Mouse (Mus musculus) heart, embryonic 12.5 days (tissue): Measurements from ENCODE around the gene Whrn. TPM values are rescaled to one million over a fixed set of nuclear protein-coding genes. Genes with fewer than 3 reads are reported as not detected.
A peak's percentile ranks its signal among the peaks of the same experiment; 100 is the strongest.

Experiments used
- ATAC-seq: fragments of 200-750 bp; cut with Nextera tagmentation; 2 replicates; pipeline ENCODE4 v1.8.0; 2017; ENCODE audit warnings: moderate TSS enrichment, moderate library complexity; ENCODE audit not compliant: insufficient number of reproducible peaks, low FRiP score
- H3K27ac ChIP-seq: fragments of 300-500 bp; sonication (generic); 2 replicates; pipeline ENCODE4 v1.5.1; 2016; ENCODE audit warnings: mild to moderate bottlenecking, moderate library complexity; ENCODE audit not compliant: poor library complexity, severe bottlenecking
- H3K27me3 ChIP-seq: fragments of 300-500 bp; sonication (generic); replicated peaks from 2 replicates; pipeline ENCODE4 v1.6.1; 2016; ENCODE audit warnings: mild to moderate bottlenecking, moderate library complexity
- H3K36me3 ChIP-seq: fragments of 300-500 bp; sonication (generic); 2 replicates; pipeline ENCODE4 v1.6.1; 2016; ENCODE audit warnings: mild to moderate bottlenecking, moderate library complexity
- H3K4me1 ChIP-seq: fragments of 300-500 bp; sonication (generic); replicated peaks from 2 replicates; pipeline ENCODE4 v1.6.1; 2016; ENCODE audit warnings: mild to moderate bottlenecking
- H3K4me2 ChIP-seq: fragments of 300-500 bp; sonication (generic); 2 replicates; pipeline ENCODE4 v1.6.1; 2016; ENCODE audit warnings: mild to moderate bottlenecking, moderate library complexity
- H3K4me3 ChIP-seq: fragments of 300-500 bp; sonication (generic); 2 replicates; pipeline ENCODE4 v1.5.1; 2016; ENCODE audit warnings: mild to moderate bottlenecking
- H3K9ac ChIP-seq: fragments of 300-500 bp; sonication (generic); 2 replicates; pipeline ENCODE4 v1.6.1; 2016; ENCODE audit warnings: mild to moderate bottlenecking, moderate library complexity
- H3K9me3 ChIP-seq: fragments of 300-500 bp; sonication (generic); replicated peaks from 2 replicates; pipeline ENCODE4 v1.6.1; 2016; ENCODE audit warnings: mild to moderate bottlenecking, moderate library complexity
- WGBS: fragments of 180-500 bp; shearing (Covaris S2); methylation state at CpG from one replicate; pipeline ENCODE4 v1.1.7; 2016; 5-methylcytosine and 5-hydroxymethylcytosine counted together
- polyA plus RNA-seq: library from polyadenylated mRNA; unstranded; fragments of >200 nt; fragmentation: Nextera tagmentation; extraction: Ambion mirVana; gene quantifications from 2 replicates; pipeline ENCODE4 v1.2.1, GENCODE M21; 2016

Gene Whrn
- polyA plus RNA-seq, 1 experiment from 2014 or later: 4.7 TPM

- no peaks in the 10 kb centered on the region for H3K27me3 ChIP-seq
- no peak overlapping the region for H3K27ac ChIP-seq
- H3K9ac ChIP-seq: no peak overlapping the region
- no peak overlapping the region for H3K4me3 ChIP-seq
- peaks cover 27% of the 10 kb centered on the region for H3K4me1 ChIP-seq
- no peaks in the 10 kb centered on the region for H3K36me3 ChIP-seq
- 82% methylated on average over 6 of the region's 6 CpGs for WGBS
- no peak for ATAC-seq
- no peak overlapping the region for H3K4me2 ChIP-seq
- H3K9me3 ChIP-seq: no peaks in the 10 kb centered on the region
These were observed 18.9 kb downstream of the Whrn start for GRCm38 (mm10) chr4:63476891-63477290.

GRCm38 (mm10) chr4:63475208-63475607 is 20.6 kb downstream of the Whrn start:
- 49% methylated on average over 3 of the region's 3 CpGs for WGBS
- Histone ChIP-seq H3K36me3 (no peaks in the 10 kb centered on the region), H3K4me1 (peaks cover 19% of the 10 kb centered on the region), H3K4me2 (no peak overlapping the region), H3K27ac (no peak overlapping the region), H3K9me3 (no peaks in the 10 kb centered on the region), H3K4me3 (no peak overlapping the region), H3K27me3 (0 out of 2 replicates have a peak, but pooled peaks cover 3% of the 10 kb centered on the region), H3K9ac (no peak overlapping the region)
- no peak for ATAC-seq

- Histone ChIP-seq H3K36me3 (no peaks in the 10 kb centered on the region), H3K9me3 (no peaks in the 10 kb centered on the region), H3K4me1 (peaks cover 18% of the 10 kb centered on the region), H3K27me3 (0 out of 2 replicates have a peak, but pooled peaks cover 3% of the 10 kb centered on the region), H3K4me3 (no peak overlapping the region), H3K4me2 (no peak overlapping the region), H3K9ac (no peak overlapping the region), H3K27ac (no peak overlapping the region)
- no peak for ATAC-seq
- WGBS: 39% methylated on average over 2 of the region's 2 CpGs
These were observed 21.4 kb downstream of the Whrn start for GRCm38 (mm10) chr4:63474439-63474838.

- Histone ChIP-seq H3K27me3 (0 out of 2 replicates have a peak, but pooled peaks cover 3% of the 10 kb centered on the region), H3K4me1 (peaks cover 23% of the 10 kb centered on the region), H3K4me3 (no peak overlapping the region), H3K4me2 (peak overlapping the region; percentile 47), H3K36me3 (0 out of 2 replicates have a peak, but pooled peaks cover 2% of the 10 kb centered on the region), H3K9ac (peak overlapping the region; percentile 37; the same call in 1 of the 2 replicates), H3K9me3 (peaks cover 3% of the 10 kb centered on the region; the same call in 1 of the 2 replicates), H3K27ac (0 out of 2 replicates have a peak overlapping the region, but pooled peaks have one; percentile 8)
- 22% methylated on average over 9 of the region's 10 CpGs for WGBS
- ATAC-seq: no peak
These were observed 28.5 kb downstream of the Whrn start for GRCm38 (mm10) chr4:63467338-63467737.

GRCm38 (mm10) chr4:63466192-63466591 is 29.6 kb downstream of the Whrn start:
- H3K36me3 ChIP-seq: 0 out of 2 replicates have a peak, but pooled peaks cover 2% of the 10 kb centered on the region
- H3K27ac ChIP-seq: no peak overlapping the region
- H3K27me3 ChIP-seq: 0 out of 2 replicates have a peak, but pooled peaks cover 3% of the 10 kb centered on the region
- peaks cover 3% of the 10 kb centered on the region; the same call in 1 of the 2 replicates for H3K9me3 ChIP-seq
- no peak overlapping the region for H3K9ac ChIP-seq
- WGBS: 81% methylated on average over 6 of the region's 6 CpGs
- H3K4me2 ChIP-seq: 0 out of 2 replicates have a peak overlapping the region, but pooled peaks have one; percentile 47
- peaks cover 23% of the 10 kb centered on the region for H3K4me1 ChIP-seq
- no peak for ATAC-seq
- H3K4me3 ChIP-seq: no peak overlapping the region

- Histone ChIP-seq H3K4me3 (no peak overlapping the region), H3K27me3 (no peaks in the 10 kb centered on the region), H3K4me1 (peaks cover 15% of the 10 kb centered on the region), H3K4me2 (no peak overlapping the region), H3K27ac (no peak overlapping the region), H3K9ac (no peak overlapping the region), H3K9me3 (no peaks in the 10 kb centered on the region), H3K36me3 (no peaks in the 10 kb centered on the region)
- no peak for ATAC-seq
- WGBS: 88% methylated on average over 7 of the region's 7 CpGs
These were observed 34.8 kb downstream of the Whrn start for GRCm38 (mm10) chr4:63460876-63461525.

GRCm38 (mm10) chr4:63459141-63459789 is 36.5 kb downstream of the Whrn start:
- 49% methylated on average over 16 of the region's 16 CpGs for WGBS
- Histone ChIP-seq H3K4me1 (peaks cover 19% of the 10 kb centered on the region), H3K36me3 (no peaks in the 10 kb centered on the region), H3K4me3 (no peak overlapping the region), H3K9ac (no peak overlapping the region), H3K4me2 (no peak overlapping the region), H3K27me3 (no peaks in the 10 kb centered on the region), H3K27ac (no peak overlapping the region), H3K9me3 (no peaks in the 10 kb centered on the region)
- ATAC-seq: no peak

- no peaks in the 10 kb centered on the region for H3K36me3 ChIP-seq
- no peak overlapping the region for H3K9ac ChIP-seq
- no peaks in the 10 kb centered on the region for H3K9me3 ChIP-seq
- peaks cover 29% of the 10 kb centered on the region for H3K4me1 ChIP-seq
- no peak overlapping the region for H3K27ac ChIP-seq
- ATAC-seq: no peak
- WGBS: 60% methylated on average over 5 of the region's 5 CpGs
- H3K4me2 ChIP-seq: no peak overlapping the region
- H3K27me3 ChIP-seq: no peaks in the 10 kb centered on the region
- no peak overlapping the region for H3K4me3 ChIP-seq
These were observed 39.2 kb downstream of the Whrn start for GRCm38 (mm10) chr4:63456547-63456946.

- H3K4me3 ChIP-seq: no peak overlapping the region
- H3K9me3 ChIP-seq: peaks cover 8% of the 10 kb centered on the region; the same call in 1 of the 2 replicates
- no peak overlapping the region for H3K9ac ChIP-seq
- no peak overlapping the region for H3K27ac ChIP-seq
- peaks cover 23% of the 10 kb centered on the region for H3K4me1 ChIP-seq
- 65% methylated on average over 6 of the region's 6 CpGs for WGBS
- no peak overlapping the region for H3K4me2 ChIP-seq
- no peaks in the 10 kb centered on the region for H3K36me3 ChIP-seq
- H3K27me3 ChIP-seq: no peaks in the 10 kb centered on the region
- no peak for ATAC-seq
These were observed 41.8 kb downstream of the Whrn start for GRCm38 (mm10) chr4:63453939-63454513.

- 65% methylated on average over 3 of the region's 3 CpGs for WGBS
- peaks cover 15% of the 10 kb centered on the region for H3K4me1 ChIP-seq
- ATAC-seq: no peak
These were observed 43.2 kb downstream of the Whrn start for GRCm38 (mm10) chr4:63452555-63452954.

GRCm38 (mm10) chr4:63450551-63450950 is 45.2 kb downstream of the Whrn start:
- no peak overlapping the region for H3K27ac ChIP-seq
- 73% methylated on average over 5 of the region's 5 CpGs for WGBS
- no peaks in the 10 kb centered on the region for H3K27me3 ChIP-seq

More at GRCm38 (mm10) chr4:63452555-63452954, 43.2 kb downstream of the Whrn start:
- peaks cover 10% of the 10 kb centered on the region; the same call in 1 of the 2 replicates for H3K9me3 ChIP-seq
- no peak overlapping the region for H3K4me3 ChIP-seq
- H3K9ac ChIP-seq: no peak overlapping the region
- no peaks in the 10 kb centered on the region for H3K27me3 ChIP-seq
- no peak overlapping the region for H3K27ac ChIP-seq
- no peaks in the 10 kb centered on the region for H3K36me3 ChIP-seq
- no peak overlapping the region for H3K4me2 ChIP-seq

More at GRCm38 (mm10) chr4:63450551-63450950, 45.2 kb downstream of the Whrn start:
- peaks cover 13% of the 10 kb centered on the region for H3K4me1 ChIP-seq
- H3K9me3 ChIP-seq: peaks cover 16% of the 10 kb centered on the region
- no peaks in the 10 kb centered on the region for H3K36me3 ChIP-seq
- ATAC-seq: no peak
- no peak overlapping the region for H3K4me2 ChIP-seq
- H3K4me3 ChIP-seq: no peak overlapping the region
- no peak overlapping the region for H3K9ac ChIP-seq
